Mouse (Mus musculus): Measurements from ENCODE around the gene Fras1.

DNA sequence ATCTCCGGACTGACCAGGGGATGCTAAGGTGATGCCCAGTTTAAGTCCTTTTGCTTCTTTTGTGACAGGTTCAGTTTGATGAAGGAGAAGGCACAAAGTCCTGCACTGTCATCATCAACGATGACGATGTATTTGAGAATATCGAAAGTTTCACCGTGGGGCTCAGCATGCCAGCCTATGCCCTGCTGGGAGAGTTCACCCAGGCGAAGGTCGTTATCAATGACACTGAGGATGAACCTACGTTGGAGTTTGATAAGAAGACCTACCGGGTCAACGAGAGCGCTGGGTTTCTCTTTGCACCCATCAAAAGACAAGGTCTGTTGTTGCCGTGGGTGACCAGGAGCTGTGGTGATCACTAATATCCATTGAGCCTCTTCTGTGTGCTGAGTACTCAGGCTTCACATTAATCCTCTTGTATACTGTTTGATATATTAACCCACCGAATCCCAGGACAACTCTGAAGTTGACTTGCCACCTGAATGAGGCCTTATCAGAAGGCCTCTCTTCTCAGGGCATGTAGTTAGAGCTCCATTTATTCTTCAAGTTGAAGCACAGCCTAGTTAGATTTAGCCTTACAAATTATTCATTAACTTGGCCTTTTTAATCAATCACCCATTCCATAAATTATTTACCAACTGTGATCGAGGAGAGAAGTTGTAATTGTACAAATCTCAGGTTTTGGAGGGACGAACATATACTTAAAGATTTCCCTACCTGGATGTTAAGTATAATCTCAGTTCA is 365.6 kb downstream of the Fras1 start:
- TF ChIP-seq POLR2A (IDR thresholded peaks at IDR 0.05; ENCODE audit: insufficient read depth, low read depth, low read length) (no peak), CTCF (IDR thresholded peaks at IDR 0.05) (no peak), EP300 (IDR thresholded peaks at IDR 0.05; ENCODE audit: insufficient read depth, low read depth, low read length) (no peak)

Data from heart, adult 2 months (tissue).